Mouse (Mus musculus): ENCODE results near the gene Ifitm10. TPM values are rescaled to one million over a fixed set of nuclear protein-coding genes. Genes with fewer than 3 reads are reported as not detected.

The Ifitm10 gene
- polyA plus RNA-seq, 1 experiment from 2014 or later: 1.6 TPM

- Histone ChIP-seq H3K27me3 (ENCODE audit: control insufficient read depth, insufficient read depth, low read depth, low read length) (no peaks in the 10 kb centered on the region), H3K4me3 (ENCODE audit: low read depth, low read length) (peak within 1 kb of the TSS; percentile 90), H3K9me3 (replicated peaks; ENCODE audit: control insufficient read depth, low read length) (no peaks in the 10 kb centered on the region), H3K9ac (ENCODE audit: low read depth, low read length) (peak within 1 kb of the TSS; percentile 96), H3K4me1 (ENCODE audit: control insufficient read depth, low read depth, low read length) (peaks cover 57% of the 10 kb centered on the region), H3K36me3 (ENCODE audit: control insufficient read depth, insufficient read depth) (peaks cover 30% of the 10 kb centered on the region), H3K4me2 (ENCODE audit: low read depth, low read length) (peak within 1 kb of the TSS; percentile 85), H3K27ac (ENCODE audit: low read length) (peak within 1 kb of the TSS; percentile 94)
- under 1% methylated on average over 55 of the region's 55 CpGs for WGBS (ENCODE audit: insufficient replicate concordance)
- ATAC-seq (ENCODE audit: low read depth): peak; percentile 90
Observed at GRCm38 (mm10) chr7:142387419-142388148, 14.0 kb upstream of the Ifitm10 start, which contains the start of gene Ctsd. Gene Ctsd (minus strand): TSS chr7:142388038.

GRCm38 (mm10) chr7:142386621-142387201, 13.2 kb upstream of the Ifitm10 start:
- H3K9ac ChIP-seq (ENCODE audit: low read depth, low read length): peak overlapping the region; percentile 96
- peak; percentile 61 for ATAC-seq (ENCODE audit: low read depth)
- H3K27ac ChIP-seq (ENCODE audit: low read length): peak overlapping the region; percentile 94
- peak overlapping the region; percentile 90 for H3K4me3 ChIP-seq (ENCODE audit: low read depth, low read length)
- H3K4me1 ChIP-seq (ENCODE audit: control insufficient read depth, low read depth, low read length): peaks cover 59% of the 10 kb centered on the region
- WGBS (ENCODE audit: insufficient replicate concordance): 25% methylated on average over 6 of the region's 6 CpGs
- H3K36me3 ChIP-seq (ENCODE audit: control insufficient read depth, insufficient read depth): peaks cover 39% of the 10 kb centered on the region
- peak overlapping the region; percentile 85 for H3K4me2 ChIP-seq (ENCODE audit: low read depth, low read length)
- H3K27me3 ChIP-seq (ENCODE audit: control insufficient read depth, insufficient read depth, low read depth, low read length): no peaks in the 10 kb centered on the region
- no peaks in the 10 kb centered on the region for H3K9me3 ChIP-seq (replicated peaks; ENCODE audit: control insufficient read depth, low read length)

- peaks cover 46% of the 10 kb centered on the region for H3K36me3 ChIP-seq (ENCODE audit: control insufficient read depth, insufficient read depth)
- H3K27ac ChIP-seq (ENCODE audit: low read length): peak overlapping the region; percentile 94
- H3K4me1 ChIP-seq (ENCODE audit: control insufficient read depth, low read depth, low read length): peaks cover 60% of the 10 kb centered on the region
- H3K27me3 ChIP-seq (ENCODE audit: control insufficient read depth, insufficient read depth, low read depth, low read length): no peaks in the 10 kb centered on the region
- ATAC-seq (ENCODE audit: low read depth): no peak
- peak overlapping the region; percentile 96 for H3K9ac ChIP-seq (ENCODE audit: low read depth, low read length)
- peak overlapping the region; percentile 85 for H3K4me2 ChIP-seq (ENCODE audit: low read depth, low read length)
- 68% methylated on average over 3 of the region's 3 CpGs for WGBS (ENCODE audit: insufficient replicate concordance)
- peak overlapping the region; percentile 90 for H3K4me3 ChIP-seq (ENCODE audit: low read depth, low read length)
- H3K9me3 ChIP-seq (replicated peaks; ENCODE audit: control insufficient read depth, low read length): no peaks in the 10 kb centered on the region
Observed at GRCm38 (mm10) chr7:142385742-142386403, 12.3 kb upstream of the Ifitm10 start.

GRCm38 (mm10) chr7:142384306-142384705, 10.8 kb upstream of the Ifitm10 start:
- no peaks in the 10 kb centered on the region for H3K9me3 ChIP-seq (replicated peaks; ENCODE audit: control insufficient read depth, low read length)
- H3K4me3 ChIP-seq (ENCODE audit: low read depth, low read length): peak overlapping the region; percentile 15
- ATAC-seq (ENCODE audit: low read depth): no peak
- H3K4me1 ChIP-seq (ENCODE audit: control insufficient read depth, low read depth, low read length): peaks cover 76% of the 10 kb centered on the region
- peaks cover 62% of the 10 kb centered on the region for H3K36me3 ChIP-seq (ENCODE audit: control insufficient read depth, insufficient read depth)
- WGBS (ENCODE audit: insufficient replicate concordance): 57% methylated on average over 10 of the region's 10 CpGs
- H3K9ac ChIP-seq (ENCODE audit: low read depth, low read length): peak overlapping the region; percentile 26; the same call in 1 of the 2 replicates
- H3K4me2 ChIP-seq (ENCODE audit: low read depth, low read length): peak overlapping the region; percentile 85
- H3K27me3 ChIP-seq (ENCODE audit: control insufficient read depth, insufficient read depth, low read depth, low read length): no peaks in the 10 kb centered on the region
- peak overlapping the region; percentile 71 for H3K27ac ChIP-seq (ENCODE audit: low read length)

GRCm38 (mm10) chr7:142382567-142382966, 9.0 kb upstream of the Ifitm10 start, which contains the start of gene Gm49369:
Gene Gm49369 (minus strand): TSS chr7:142382667.
- Histone ChIP-seq H3K9me3 (replicated peaks; ENCODE audit: control insufficient read depth, low read length) (no peaks in the 10 kb centered on the region), H3K27ac (ENCODE audit: low read length) (peak within 1 kb of the TSS; percentile 57), H3K4me3 (ENCODE audit: low read depth, low read length) (no peak within 1 kb of the TSS), H3K36me3 (ENCODE audit: control insufficient read depth, insufficient read depth) (peaks cover 76% of the 10 kb centered on the region), H3K27me3 (ENCODE audit: control insufficient read depth, insufficient read depth, low read depth, low read length) (no peaks in the 10 kb centered on the region), H3K4me1 (ENCODE audit: control insufficient read depth, low read depth, low read length) (peaks cover 86% of the 10 kb centered on the region), H3K9ac (ENCODE audit: low read depth, low read length) (no peak within 1 kb of the TSS), H3K4me2 (ENCODE audit: low read depth, low read length) (no peak within 1 kb of the TSS)
- no peak for ATAC-seq (ENCODE audit: low read depth)
- 95% methylated on average over 5 of the region's 5 CpGs for WGBS (ENCODE audit: insufficient replicate concordance)

- Histone ChIP-seq H3K4me3 (ENCODE audit: low read depth, low read length) (no peak overlapping the region), H3K9me3 (replicated peaks; ENCODE audit: control insufficient read depth, low read length) (no peaks in the 10 kb centered on the region), H3K4me1 (ENCODE audit: control insufficient read depth, low read depth, low read length) (peaks cover 91% of the 10 kb centered on the region), H3K4me2 (ENCODE audit: low read depth, low read length) (no peak overlapping the region), H3K36me3 (ENCODE audit: control insufficient read depth, insufficient read depth) (peaks cover 84% of the 10 kb centered on the region), H3K27me3 (ENCODE audit: control insufficient read depth, insufficient read depth, low read depth, low read length) (no peaks in the 10 kb centered on the region), H3K27ac (ENCODE audit: low read length) (peak overlapping the region; percentile 57), H3K9ac (ENCODE audit: low read depth, low read length) (no peak overlapping the region)
- WGBS (ENCODE audit: insufficient replicate concordance): 36% methylated on average over 4 of the region's 4 CpGs
- ATAC-seq (ENCODE audit: low read depth): no peak
Observed at GRCm38 (mm10) chr7:142381175-142381574, 7.6 kb upstream of the Ifitm10 start.

- no peak for ATAC-seq (ENCODE audit: low read depth)
- Histone ChIP-seq H3K9me3 (replicated peaks; ENCODE audit: control insufficient read depth, low read length) (no peaks in the 10 kb centered on the region), H3K4me1 (ENCODE audit: control insufficient read depth, low read depth, low read length) (peaks cover 73% of the 10 kb centered on the region), H3K27ac (ENCODE audit: low read length) (peak overlapping the region; percentile 76), H3K36me3 (ENCODE audit: control insufficient read depth, insufficient read depth) (peaks cover 80% of the 10 kb centered on the region), H3K27me3 (ENCODE audit: control insufficient read depth, insufficient read depth, low read depth, low read length) (no peaks in the 10 kb centered on the region), H3K4me2 (ENCODE audit: low read depth, low read length) (no peak overlapping the region), H3K4me3 (ENCODE audit: low read depth, low read length) (no peak overlapping the region), H3K9ac (ENCODE audit: low read depth, low read length) (no peak overlapping the region)
- WGBS (ENCODE audit: insufficient replicate concordance): 80% methylated on average over 6 of the region's 6 CpGs
Observed at GRCm38 (mm10) chr7:142379186-142379585, 5.6 kb upstream of the Ifitm10 start.

GRCm38 (mm10) chr7:142377233-142377925, 3.8 kb upstream of the Ifitm10 start:
- H3K4me2 ChIP-seq (ENCODE audit: low read depth, low read length): peak overlapping the region; percentile 46
- peak overlapping the region; percentile 58 for H3K9ac ChIP-seq (ENCODE audit: low read depth, low read length)
- ATAC-seq (ENCODE audit: low read depth): peak; percentile 84
- 30% methylated on average over 14 of the region's 14 CpGs for WGBS (ENCODE audit: insufficient replicate concordance)
- H3K4me1 ChIP-seq (ENCODE audit: control insufficient read depth, low read depth, low read length): peaks cover 62% of the 10 kb centered on the region
- peak overlapping the region; percentile 76 for H3K27ac ChIP-seq (ENCODE audit: low read length)
- H3K27me3 ChIP-seq (ENCODE audit: control insufficient read depth, insufficient read depth, low read depth, low read length): peaks cover 12% of the 10 kb centered on the region
- H3K36me3 ChIP-seq (ENCODE audit: control insufficient read depth, insufficient read depth): peaks cover 62% of the 10 kb centered on the region
- H3K4me3 ChIP-seq (ENCODE audit: low read depth, low read length): peak overlapping the region; percentile 11
- no peaks in the 10 kb centered on the region for H3K9me3 ChIP-seq (replicated peaks; ENCODE audit: control insufficient read depth, low read length)
